Mouse (Mus musculus) erythroblast, embryonic 14.5 days (primary cell): Measurements from ENCODE around the gene Tbc1d22a. TPM values are rescaled to one million over a fixed set of nuclear protein-coding genes. Genes with fewer than 3 reads are reported as not detected.

Experiments
- H3K27me3 ChIP-seq: 2 replicates; pipeline ENCODE4 v1.6.1; 2012; ENCODE audit warnings: inconsistent platforms; ENCODE audit not compliant: control insufficient read depth
- H3K36me3 ChIP-seq: 2 replicates; pipeline ENCODE4 v1.6.1; 2012; ENCODE audit warnings: mild to moderate bottlenecking, inconsistent platforms; ENCODE audit not compliant: control insufficient read depth
- H3K4me1 ChIP-seq: 2 replicates; pipeline ENCODE4 v1.6.1; 2012; ENCODE audit warnings: inconsistent platforms; ENCODE audit not compliant: control insufficient read depth
- H3K4me3 ChIP-seq: replicated peaks from 2 replicates; pipeline ENCODE3; 2012; ENCODE audit warnings: moderate library complexity, mild to moderate bottlenecking, inconsistent platforms
- H3K9me3 ChIP-seq: 2 replicates; pipeline ENCODE4 v1.6.1; 2012; ENCODE audit warnings: low read length, inconsistent platforms, mixed read lengths; ENCODE audit not compliant: control insufficient read depth
- GATA1 ChIP-seq: IDR thresholded peaks from 2 replicates; pipeline ENCODE4 v1.6.1; 2012; ENCODE audit warnings: low read length, inconsistent platforms, mixed read lengths
- TAL1 ChIP-seq: IDR thresholded peaks from 3 replicates; pipeline ENCODE4 v1.6.1; 2012; ENCODE audit warnings: low read length, inconsistent platforms, mixed read lengths
- polyA plus RNA-seq: library from polyadenylated mRNA; stranded (reverse); fragments of >175 nt; gene quantifications from 2 replicates; pipeline ENCODE4 v1.2.3, GENCODE M21; 2012

Tbc1d22a gene
- polyA plus RNA-seq, 1 experiment: 0.92 TPM

GRCm38 (mm10) chr15:86340766-86341165 is 126.5 kb downstream of the Tbc1d22a start:
- Histone ChIP-seq H3K36me3 (no peaks in the 10 kb centered on the region; the same call in 1 of the 2 replicates), H3K4me1 (no peaks in the 10 kb centered on the region; the same call in 1 of the 2 replicates), H3K27me3 (no peaks in the 10 kb centered on the region), H3K9me3 (no peaks in the 10 kb centered on the region), H3K4me3 (no peak overlapping the region)
- no peak for TF ChIP-seq GATA1
- TF ChIP-seq TAL1: no peak

GRCm38 (mm10) chr15:86342637-86343375 is 128.5 kb downstream of the Tbc1d22a start:
- Histone ChIP-seq H3K27me3 (no peaks in the 10 kb centered on the region), H3K4me1 (peaks cover 2% of the 10 kb centered on the region; the same call in 1 of the 2 replicates), H3K36me3 (no peaks in the 10 kb centered on the region), H3K4me3 (no peak overlapping the region), H3K9me3 (no peaks in the 10 kb centered on the region)
- no peak for TF ChIP-seq TAL1
- TF ChIP-seq GATA1: no peak

GRCm38 (mm10) chr15:86344906-86345331 is 130.7 kb downstream of the Tbc1d22a start:
- H3K27me3 ChIP-seq: no peaks in the 10 kb centered on the region
- no peaks in the 10 kb centered on the region for H3K36me3 ChIP-seq
- no peak overlapping the region for H3K4me3 ChIP-seq
- TF ChIP-seq TAL1 (no peak), GATA1 (no peak)
- peaks cover 2% of the 10 kb centered on the region; the same call in 1 of the 2 replicates for H3K4me1 ChIP-seq
- no peaks in the 10 kb centered on the region for H3K9me3 ChIP-seq

GRCm38 (mm10) chr15:86345907-86346306 is 131.6 kb downstream of the Tbc1d22a start:
- Histone ChIP-seq H3K27me3 (no peaks in the 10 kb centered on the region), H3K9me3 (no peaks in the 10 kb centered on the region), H3K4me1 (peaks cover 4% of the 10 kb centered on the region), H3K4me3 (no peak overlapping the region), H3K36me3 (no peaks in the 10 kb centered on the region)
- TF ChIP-seq TAL1 (no peak), GATA1 (no peak)

GRCm38 (mm10) chr15:86346606-86347005 is 132.3 kb downstream of the Tbc1d22a start:
- Histone ChIP-seq H3K4me3 (no peak overlapping the region), H3K4me1 (peaks cover 4% of the 10 kb centered on the region), H3K9me3 (no peaks in the 10 kb centered on the region), H3K36me3 (no peaks in the 10 kb centered on the region), H3K27me3 (no peaks in the 10 kb centered on the region)
- no peak for TF ChIP-seq TAL1
- no peak for TF ChIP-seq GATA1

- Histone ChIP-seq H3K4me1 (peaks cover 2% of the 10 kb centered on the region), H3K36me3 (no peaks in the 10 kb centered on the region), H3K9me3 (no peaks in the 10 kb centered on the region), H3K27me3 (no peaks in the 10 kb centered on the region), H3K4me3 (no peak overlapping the region)
- no peak for TF ChIP-seq GATA1
- TF ChIP-seq TAL1: no peak
Measured at GRCm38 (mm10) chr15:86354932-86355331, 140.7 kb downstream of the Tbc1d22a start.

- H3K36me3 ChIP-seq: no peaks in the 10 kb centered on the region
- no peaks in the 10 kb centered on the region for H3K9me3 ChIP-seq
- no peaks in the 10 kb centered on the region for H3K4me1 ChIP-seq
- no peaks in the 10 kb centered on the region for H3K27me3 ChIP-seq
- TF ChIP-seq TAL1 (no peak), GATA1 (no peak)
- H3K4me3 ChIP-seq: no peak overlapping the region
Measured at GRCm38 (mm10) chr15:86355857-86356256, 141.6 kb downstream of the Tbc1d22a start.

- no peaks in the 10 kb centered on the region for H3K36me3 ChIP-seq
- H3K4me1 ChIP-seq: no peaks in the 10 kb centered on the region
- H3K9me3 ChIP-seq: no peaks in the 10 kb centered on the region
- H3K4me3 ChIP-seq: no peak overlapping the region
- TF ChIP-seq GATA1 (no peak), TAL1 (no peak)
- no peaks in the 10 kb centered on the region for H3K27me3 ChIP-seq
Measured at GRCm38 (mm10) chr15:86360376-86360775, 146.1 kb downstream of the Tbc1d22a start.

- Histone ChIP-seq H3K4me1 (no peaks in the 10 kb centered on the region), H3K9me3 (no peaks in the 10 kb centered on the region), H3K4me3 (no peak overlapping the region), H3K36me3 (peaks cover 3% of the 10 kb centered on the region), H3K27me3 (no peaks in the 10 kb centered on the region)
- TF ChIP-seq GATA1: no peak
- TF ChIP-seq TAL1: no peak
Measured at GRCm38 (mm10) chr15:86362306-86363150, 148.3 kb downstream of the Tbc1d22a start.
